8 mouse cellular contexts compared by ENCODE assay signal in the genomic region with DNA sequence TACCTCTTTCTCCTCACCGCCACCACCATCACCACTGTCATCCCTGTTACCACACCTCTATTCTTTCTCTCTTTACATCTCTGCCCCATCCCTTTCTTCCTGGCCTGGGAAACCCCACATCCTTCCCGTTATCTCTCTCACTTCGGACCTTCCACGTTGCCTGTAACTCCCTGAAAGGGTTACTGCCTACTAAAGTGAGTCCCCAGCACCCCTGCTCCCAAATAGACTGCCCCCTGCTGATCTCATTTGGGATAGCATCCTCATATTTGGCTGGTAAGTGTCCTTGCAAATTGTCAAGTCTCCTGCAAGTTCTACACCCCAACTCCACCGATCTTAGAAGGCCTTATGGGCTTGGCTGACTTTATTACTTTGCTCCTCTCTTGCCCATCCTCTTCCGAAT. TPM values are rescaled to one million over a fixed set of nuclear protein-coding genes. Genes with fewer than 3 reads are reported as not detected.
DNase-seq lines count a peak whose midpoint lies in the region; ATAC-seq lines count a peak whose summit lies in the region.

No protein-coding gene starts in this region.

- no peak overlapping the region for H3K9ac ChIP-seq in kidney, embryonic 16.5 days (replicated peaks; ENCODE audit: low read length)
- no peak overlapping the region for H3K9ac ChIP-seq in intestine, embryonic 16.5 days (ENCODE audit: low read depth, low read length)

- WGBS in kidney, embryonic 16.5 days, result 63% methylated on average over 6 of the region's 6 CpGs
- 62% methylated on average over 6 of the region's 6 CpGs for WGBS in intestine, embryonic 16.5 days

- no peak overlapping the region for H3K4me2 ChIP-seq in kidney, embryonic 16.5 days (replicated peaks; ENCODE audit: low read depth, low read length)
- no peak overlapping the region for H3K4me2 ChIP-seq in intestine, embryonic 16.5 days (ENCODE audit: low read depth, low read length)

- no peaks in the 10 kb centered on the region for H3K4me1 ChIP-seq in kidney, embryonic 16.5 days (ENCODE audit: insufficient read depth, low read length)
- H3K4me1 ChIP-seq in intestine, embryonic 16.5 days (ENCODE audit: control insufficient read depth, insufficient read depth, low read length), result no peaks in the 10 kb centered on the region

- H3K9me3 ChIP-seq in kidney, embryonic 16.5 days (ENCODE audit: low read length), result 0 out of 2 replicates have a peak, but pooled peaks cover 4% of the 10 kb centered on the region
- H3K9me3 ChIP-seq in intestine, embryonic 16.5 days (ENCODE audit: control insufficient read depth, low read length), result peaks cover 5% of the 10 kb centered on the region; the same call in 1 of the 2 replicates

- peak; percentile 51 for DNase-seq in kidney, adult 9 months
- peak; percentile 67 for DNase-seq in A20 (ENCODE audit: low read depth, low spot score)
- peak; percentile 66 for DNase-seq in CD4-positive helper T cell, adult 2 months (ENCODE audit: low read depth, low spot score)
- DNase-seq in cerebellum, adult 9-11 months, result peak; percentile 35
- peak; percentile 66 for DNase-seq in retina, embryonic 14.5 days (ENCODE audit: low spot score)
- no peak for DNase-seq in ovary, adult 18-20 months (ENCODE audit: low spot score)

- H3K27ac ChIP-seq in kidney, embryonic 16.5 days (ENCODE audit: low read length), result no peak overlapping the region
- no peak overlapping the region for H3K27ac ChIP-seq in intestine, embryonic 16.5 days (ENCODE audit: low read length)

- no peak overlapping the region for H3K4me3 ChIP-seq in kidney, embryonic 16.5 days (ENCODE audit: low read length)
- no peak overlapping the region for H3K4me3 ChIP-seq in intestine, embryonic 16.5 days (ENCODE audit: low read length)

- ATAC-seq in kidney, embryonic 16.5 days (ENCODE audit: low FRiP score, low TSS enrichment), result no peak
- ATAC-seq in intestine, embryonic 16.5 days, result no peak

- H3K27me3 ChIP-seq in kidney, embryonic 16.5 days (ENCODE audit: insufficient read depth, low read length), result no peaks in the 10 kb centered on the region
- no peaks in the 10 kb centered on the region for H3K27me3 ChIP-seq in intestine, embryonic 16.5 days (replicated peaks; ENCODE audit: control insufficient read depth, insufficient read depth, low read length)

- H3K36me3 ChIP-seq in kidney, embryonic 16.5 days (ENCODE audit: insufficient read depth, low read length), result peaks cover 53% of the 10 kb centered on the region
- peaks cover 12% of the 10 kb centered on the region for H3K36me3 ChIP-seq in intestine, embryonic 16.5 days (ENCODE audit: control insufficient read depth, insufficient read depth, low read length)

RNA-seq across cellular contexts. Expression of a gene that starts 15.7 kb away (rescaled TPM):
- polyA plus RNA-seq in kidney, embryonic 16.5 days (2015; fragmentation: Nextera tagmentation; extraction: Ambion mirVana), result 4.0 and 4.3 TPM in 2 replicates
- 1.6 and 2.1 TPM in 2 replicates for polyA plus RNA-seq in intestine, embryonic 16.5 days (2015; fragmentation: Nextera tagmentation; extraction: Ambion mirVana)

RNA-seq across cellular contexts. Expression of a gene that starts 20.5 kb away (rescaled TPM):
- polyA plus RNA-seq in kidney, embryonic 16.5 days (2015; fragmentation: Nextera tagmentation; extraction: Ambion mirVana), result 12.0 and 14.5 TPM in 2 replicates
- polyA plus RNA-seq in intestine, embryonic 16.5 days (2015; fragmentation: Nextera tagmentation; extraction: Ambion mirVana), result 7.1 and 8.4 TPM in 2 replicates

RNA-seq across cellular contexts. Expression of a gene that starts 30.7 kb away (rescaled TPM):
- polyA plus RNA-seq in kidney, embryonic 16.5 days (2015; fragmentation: Nextera tagmentation; extraction: Ambion mirVana), result 0.37 and 0.60 TPM in 2 replicates
- 3.1 and 3.6 TPM in 2 replicates for polyA plus RNA-seq in intestine, embryonic 16.5 days (2015; fragmentation: Nextera tagmentation; extraction: Ambion mirVana)

RNA-seq across cellular contexts. Expression of a gene that starts 31.5 kb away (rescaled TPM):
- 42.9 and 44.6 TPM in 2 replicates for polyA plus RNA-seq in kidney, embryonic 16.5 days (2015; fragmentation: Nextera tagmentation; extraction: Ambion mirVana)
- 40.6 and 40.9 TPM in 2 replicates for polyA plus RNA-seq in intestine, embryonic 16.5 days (2015; fragmentation: Nextera tagmentation; extraction: Ambion mirVana)

RNA-seq across cellular contexts. Expression of a gene that starts 47.2 kb away (rescaled TPM):
- 137 and 141 TPM in 2 replicates for polyA plus RNA-seq in kidney, embryonic 16.5 days (2015; fragmentation: Nextera tagmentation; extraction: Ambion mirVana)
- 119 and 132 TPM in 2 replicates for polyA plus RNA-seq in intestine, embryonic 16.5 days (2015; fragmentation: Nextera tagmentation; extraction: Ambion mirVana)
